Mouse (Mus musculus) cerebral cortex, adult 2 months (tissue): ENCODE results near the gene Rsph10b.

ENCODE experiments used
- WGBS: fragments of 180-500 bp; shearing (Covaris S2); methylation state at CpG from one replicate; pipeline ENCODE4 v1.1.7; 2018; 5-methylcytosine and 5-hydroxymethylcytosine counted together

Rsph10b gene

DNA sequence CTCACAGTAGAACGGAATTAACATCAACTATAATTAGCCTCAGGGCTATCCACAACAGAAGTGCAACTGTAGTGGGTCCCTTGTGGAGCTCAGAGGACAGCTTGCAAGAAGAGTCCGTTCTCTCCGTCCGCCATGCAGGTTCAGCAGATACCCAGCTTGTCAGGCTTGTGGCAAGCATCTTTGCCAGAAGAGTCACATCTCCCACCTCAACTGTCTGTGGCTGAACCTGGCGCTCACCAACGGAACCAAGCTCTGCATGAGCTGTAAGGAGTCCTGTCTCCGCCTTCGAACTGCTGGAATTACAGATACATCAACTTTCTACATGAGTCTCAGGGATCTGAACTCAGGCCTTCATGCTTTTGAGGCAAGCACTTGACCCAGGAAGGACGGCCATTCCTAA, 3.3 kb downstream of the Rsph10b start:
- WGBS, result 82% methylated on average over 9 of the region's 9 CpGs

DNA sequence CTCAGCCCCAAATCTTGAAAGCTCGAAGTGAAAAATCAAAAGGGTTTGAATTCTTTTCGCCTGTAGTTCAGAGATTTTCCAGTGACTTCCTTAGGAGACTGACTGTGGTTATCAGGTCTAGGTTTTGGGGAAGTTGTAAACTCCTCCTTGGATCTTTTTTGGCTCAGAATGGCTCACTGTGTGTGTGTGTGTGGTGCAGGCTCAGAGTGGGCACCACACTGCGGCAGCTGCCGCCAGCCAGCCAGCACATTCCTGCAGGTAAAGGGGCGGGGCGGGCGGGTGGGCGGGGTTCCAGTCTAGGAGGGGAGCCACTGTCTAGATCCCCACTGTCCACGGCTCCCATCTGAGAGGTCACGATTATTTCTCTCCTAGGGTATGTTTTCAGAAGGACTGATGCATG, 8.8 kb downstream of the Rsph10b start:
- whole genome bisulfite sequencing, result 19% methylated on average over 10 of the region's 10 CpGs

DNA sequence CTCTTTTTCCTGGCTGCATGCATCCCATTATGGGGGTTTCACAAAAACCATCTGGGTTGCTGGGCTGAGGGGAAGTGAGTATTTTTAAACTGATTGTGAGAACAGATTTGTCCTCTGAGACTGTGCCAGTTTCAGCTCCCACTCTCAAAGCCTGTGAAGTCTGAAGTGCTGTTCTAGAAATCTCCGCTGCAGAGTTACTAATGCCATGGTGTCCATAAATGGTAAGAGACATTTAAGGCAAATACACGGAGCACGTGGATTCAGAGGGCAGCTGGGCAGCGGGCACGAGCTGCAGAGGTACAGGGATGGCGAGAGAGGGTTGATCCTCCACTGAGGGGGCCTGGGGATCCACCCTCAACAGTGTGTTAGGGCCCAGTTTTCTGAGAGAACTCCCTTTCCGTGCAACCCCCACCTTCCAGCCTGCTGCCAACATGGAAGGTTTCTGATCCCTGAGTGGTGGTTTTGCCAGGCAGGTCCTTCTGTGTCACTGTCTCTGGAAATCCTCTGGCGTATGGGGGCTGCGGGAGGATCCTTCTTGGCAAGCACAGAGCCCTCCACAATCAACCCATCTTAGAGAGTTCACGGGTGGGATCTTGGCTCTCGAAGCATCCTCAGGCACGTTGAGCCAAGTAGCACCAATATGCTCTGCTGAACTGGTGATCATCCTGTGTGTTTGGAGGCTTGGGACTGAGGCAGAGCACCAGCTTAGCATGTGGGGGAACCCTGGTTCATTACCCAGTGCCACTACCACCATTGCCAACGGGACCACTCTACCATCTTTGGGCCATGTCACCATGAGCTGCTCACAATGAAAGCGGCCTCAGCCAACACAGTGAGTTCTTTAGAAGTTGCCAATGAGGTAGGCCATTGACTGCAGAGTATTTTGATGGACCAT, 10.6 kb downstream of the Rsph10b start:
- WGBS, result 45% methylated on average over 14 of the region's 14 CpGs

DNA sequence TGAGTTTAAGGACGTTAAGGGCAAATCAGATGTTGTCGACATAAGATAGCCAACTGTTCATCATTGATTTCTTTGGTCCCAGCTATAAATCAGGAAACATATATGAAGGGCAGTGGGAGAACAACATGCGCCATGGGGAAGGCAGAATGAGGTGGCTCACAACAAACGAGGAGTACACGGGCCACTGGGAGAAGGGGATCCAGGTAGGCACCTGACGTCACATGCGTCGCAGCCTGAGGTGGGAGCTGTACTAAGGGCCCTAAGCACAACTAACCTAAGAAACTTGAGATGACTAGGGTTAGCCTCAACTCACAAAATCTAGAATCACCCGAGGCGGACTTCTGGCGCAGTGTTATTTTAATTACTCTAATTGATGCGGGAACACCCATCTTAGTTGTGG, 15.5 kb downstream of the Rsph10b start:
- WGBS, result 92% methylated on average over 12 of the region's 12 CpGs

DNA sequence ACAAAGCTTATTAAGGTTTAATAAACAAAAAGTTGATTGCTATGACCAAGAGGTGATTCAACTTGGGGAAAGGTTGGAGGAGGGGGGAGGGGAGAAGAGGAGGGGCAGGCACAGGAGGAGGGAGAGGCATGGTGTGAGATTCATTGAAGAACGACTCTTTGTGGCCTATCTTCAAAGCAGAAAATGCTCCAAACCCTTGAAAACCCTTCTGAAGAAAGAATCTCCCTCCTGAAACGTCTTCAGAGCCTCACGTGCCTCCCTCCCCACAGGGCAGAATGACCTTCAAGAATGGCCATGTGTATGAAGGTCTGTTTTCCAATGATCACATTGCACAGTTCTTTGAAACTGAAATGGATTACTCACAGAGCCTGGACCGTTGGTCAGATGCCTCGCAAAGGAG, 17.2 kb downstream of the Rsph10b start:
- 56% methylated on average over 5 of the region's 5 CpGs for WGBS

DNA sequence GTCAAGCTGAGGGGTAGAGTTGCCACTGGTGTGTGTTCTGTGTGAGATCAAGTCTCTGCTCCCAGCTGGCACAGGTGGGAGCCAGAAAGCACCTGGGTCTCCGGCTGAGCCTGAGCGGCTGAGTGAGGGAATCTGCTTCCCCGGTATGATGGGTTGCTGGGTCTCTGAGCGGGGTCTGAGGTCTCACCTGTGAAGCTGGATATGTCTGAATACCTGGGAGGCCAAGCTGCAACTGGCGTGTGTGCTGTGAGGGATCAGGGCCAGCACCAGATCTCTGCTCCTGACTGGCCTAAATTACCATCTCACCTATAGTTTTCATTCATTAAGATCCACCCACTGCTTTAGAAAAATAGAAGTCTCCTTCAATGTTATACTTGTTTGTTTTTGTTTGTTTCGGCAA, 24.3 kb downstream of the Rsph10b start:
- 92% methylated on average over 6 of the region's 6 CpGs for WGBS

DNA sequence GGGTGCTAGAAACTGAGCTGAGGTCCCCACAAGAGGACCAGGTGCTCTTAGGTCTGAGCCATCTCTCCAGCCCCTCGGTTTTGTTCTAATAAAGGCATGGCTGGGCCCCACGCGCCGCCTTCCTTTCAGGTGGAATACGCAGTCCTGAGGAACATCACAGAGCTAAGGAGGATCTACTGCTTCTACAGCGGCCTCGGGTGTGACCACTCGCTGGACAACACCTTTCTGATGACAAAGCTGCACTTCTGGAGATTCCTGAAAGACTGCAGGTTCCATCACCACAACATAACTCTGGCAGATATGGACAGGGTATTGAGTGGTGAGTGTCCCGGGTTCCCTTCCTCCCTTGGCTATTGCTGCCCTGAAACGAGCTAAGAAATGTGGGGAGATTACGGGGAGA, 26.7 kb downstream of the Rsph10b start:
- 92% methylated on average over 11 of the region's 11 CpGs for WGBS

DNA sequence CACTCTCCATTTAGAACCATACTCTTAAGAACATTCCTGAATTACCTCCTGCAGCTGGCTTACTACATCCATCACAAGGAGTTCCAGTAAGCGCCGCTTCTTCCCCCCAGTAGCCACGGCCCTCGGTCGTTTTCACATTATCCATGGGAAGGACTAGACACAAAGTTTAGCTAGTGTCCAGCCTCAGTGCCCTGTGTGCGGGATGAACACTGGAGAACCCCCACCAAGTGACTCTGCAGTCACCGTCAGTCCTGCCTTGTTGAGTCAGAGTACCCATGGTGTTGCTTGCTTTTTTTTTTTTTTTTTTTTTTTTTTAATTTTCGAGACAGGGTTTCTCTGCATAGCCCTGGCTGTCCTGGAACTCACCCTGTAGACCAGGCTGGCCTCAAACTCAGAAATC, 28.3 kb downstream of the Rsph10b start:
- 86% methylated on average over 8 of the region's 8 CpGs for WGBS

DNA sequence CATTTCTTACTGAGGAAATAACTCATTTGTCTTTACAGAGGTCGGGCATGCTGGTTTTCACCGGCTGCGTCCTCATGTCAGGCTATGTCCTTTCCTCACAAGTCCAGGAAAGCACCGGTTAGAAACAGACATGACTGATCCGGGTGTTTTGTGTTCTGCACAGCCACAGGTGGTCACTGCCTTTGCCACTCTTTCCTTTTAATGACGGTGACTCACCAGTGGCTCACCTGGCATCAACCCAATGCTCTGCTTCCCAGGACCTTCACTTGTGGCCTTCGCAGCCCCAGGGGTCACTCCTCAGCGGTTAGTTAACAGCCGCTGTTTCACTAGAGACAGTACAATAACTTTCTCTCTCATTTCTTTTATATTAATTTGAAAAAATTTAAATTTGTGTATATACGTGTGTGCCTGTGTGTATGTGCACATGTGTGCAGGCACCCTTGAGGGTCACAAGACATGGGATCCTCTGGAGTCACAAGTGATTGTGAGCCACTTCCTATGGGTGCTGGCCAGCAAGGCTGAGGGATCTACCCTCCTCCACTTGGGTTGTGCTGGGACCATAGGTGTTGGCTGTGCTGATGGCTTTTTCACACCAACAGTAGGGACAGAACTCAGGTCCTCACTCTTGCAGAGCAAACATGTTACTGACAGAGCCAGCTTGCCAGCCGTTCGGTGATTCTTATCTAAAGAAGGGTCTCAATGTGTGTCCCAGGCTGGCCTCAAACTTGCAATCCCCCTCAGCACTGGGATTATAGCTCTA, 32.9 kb downstream of the Rsph10b start:
- 81% methylated on average over 12 of the region's 12 CpGs for WGBS

DNA sequence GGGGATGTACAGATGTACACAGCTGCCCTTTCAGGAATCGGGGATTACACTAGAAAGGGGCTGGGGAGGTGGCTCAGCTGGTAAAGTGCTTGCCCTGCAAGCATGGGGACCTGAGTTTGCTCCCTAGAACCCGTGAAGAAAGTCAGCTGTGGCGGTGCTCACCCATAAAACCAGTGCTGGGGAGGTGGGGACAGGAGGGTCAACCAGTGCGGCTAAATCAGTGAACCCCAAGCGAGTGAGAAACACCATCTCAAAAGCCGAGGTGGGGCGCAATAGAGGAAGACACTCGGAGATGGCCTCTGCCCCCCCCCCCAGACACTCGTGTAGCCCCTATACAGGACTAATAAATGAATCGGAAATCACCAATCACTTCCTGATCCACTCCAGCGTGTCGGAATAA, 33.8 kb downstream of the Rsph10b start:
- 90% methylated on average over 12 of the region's 12 CpGs for WGBS

DNA sequence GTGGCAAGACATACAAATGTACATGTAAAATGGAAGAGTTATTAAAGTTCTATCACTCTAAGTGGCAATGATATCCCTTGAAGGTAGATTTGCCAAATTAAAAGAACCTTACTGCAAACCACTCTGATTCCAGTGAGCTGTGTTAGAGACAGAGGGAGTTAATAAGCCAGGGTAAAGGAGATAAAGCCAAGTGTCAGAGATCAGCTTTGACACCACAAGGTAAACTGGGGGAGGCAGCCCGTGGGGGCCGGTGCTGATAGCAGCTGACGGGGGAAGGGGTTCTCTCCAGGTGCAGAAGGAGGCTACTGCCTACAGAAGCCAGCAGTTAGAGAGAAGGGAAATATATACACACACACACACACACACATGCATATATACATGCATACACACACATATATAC, 39.8 kb downstream of the Rsph10b start:
- 75% methylated on average over 3 of the region's 3 CpGs for WGBS

DNA sequence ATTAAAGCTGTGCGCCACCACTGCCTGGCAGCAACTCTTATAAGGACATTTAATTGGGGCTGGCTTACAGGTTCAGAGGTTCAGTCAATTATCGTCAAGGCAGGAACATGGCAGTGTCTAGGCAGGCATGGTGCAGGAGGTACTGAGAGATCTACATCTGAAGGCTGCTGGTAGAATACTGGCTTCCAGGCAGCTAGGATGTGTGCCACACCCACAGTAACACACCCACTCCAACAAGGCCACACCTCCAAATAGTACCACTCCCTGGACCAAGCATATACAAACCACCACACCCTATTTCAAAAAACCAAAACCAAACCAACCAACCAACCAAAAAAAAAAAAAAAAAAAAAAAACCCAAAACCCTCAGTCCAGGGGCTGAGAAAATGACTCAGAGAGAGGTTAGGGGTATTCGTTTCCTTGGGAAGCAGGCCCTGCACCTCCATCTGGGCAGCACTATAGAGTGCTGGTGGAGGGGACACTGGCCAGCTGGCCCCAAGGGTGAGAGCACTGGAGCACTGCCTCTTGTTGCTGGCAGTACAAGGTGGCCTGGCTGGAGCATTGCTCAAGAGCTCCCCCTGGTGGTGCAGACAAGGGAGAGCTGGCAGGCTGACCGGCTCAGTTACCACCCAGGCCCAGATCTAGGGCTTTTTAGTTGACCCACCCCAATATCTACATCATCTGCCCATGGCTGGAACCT, 42.2 kb downstream of the Rsph10b start:
- WGBS, result 48% methylated on average over 4 of the region's 4 CpGs

DNA sequence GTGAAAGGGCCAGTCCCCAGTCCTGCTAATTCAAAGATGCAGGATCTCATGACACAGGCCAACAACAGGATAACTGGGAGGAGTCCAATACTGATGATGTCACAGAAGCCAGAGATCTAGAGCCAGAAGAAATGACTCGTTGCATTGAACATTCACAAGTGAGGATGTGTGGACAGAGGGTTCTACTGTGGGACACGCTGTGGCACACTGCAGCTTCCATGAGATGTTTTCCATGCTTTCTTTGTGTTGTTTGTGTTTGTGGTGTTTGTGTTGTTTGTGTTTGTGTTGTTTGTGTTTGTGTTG, 42.7 kb downstream of the Rsph10b start:
- 31% methylated on average over 2 of the region's 2 CpGs for WGBS

DNA sequence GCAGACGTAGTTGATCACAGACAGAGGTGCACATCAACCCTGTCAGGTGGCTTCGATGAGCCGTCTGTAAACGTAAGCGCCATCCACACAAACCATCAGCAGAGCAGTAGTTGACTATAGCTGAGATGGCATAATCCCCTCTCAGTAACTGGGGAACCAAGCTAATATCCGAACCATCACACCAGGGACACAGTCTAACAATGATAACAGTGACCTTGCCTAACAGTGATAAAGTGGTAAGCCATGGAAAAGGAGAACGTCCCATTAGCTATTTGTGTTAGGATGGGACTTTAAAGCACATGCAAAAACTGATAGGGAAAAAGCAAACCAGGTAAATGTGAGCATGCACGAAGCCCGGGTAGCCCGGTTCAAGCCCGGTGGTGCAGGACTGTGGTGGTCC, 43.4 kb downstream of the Rsph10b start:
- 93% methylated on average over 11 of the region's 11 CpGs for WGBS

DNA sequence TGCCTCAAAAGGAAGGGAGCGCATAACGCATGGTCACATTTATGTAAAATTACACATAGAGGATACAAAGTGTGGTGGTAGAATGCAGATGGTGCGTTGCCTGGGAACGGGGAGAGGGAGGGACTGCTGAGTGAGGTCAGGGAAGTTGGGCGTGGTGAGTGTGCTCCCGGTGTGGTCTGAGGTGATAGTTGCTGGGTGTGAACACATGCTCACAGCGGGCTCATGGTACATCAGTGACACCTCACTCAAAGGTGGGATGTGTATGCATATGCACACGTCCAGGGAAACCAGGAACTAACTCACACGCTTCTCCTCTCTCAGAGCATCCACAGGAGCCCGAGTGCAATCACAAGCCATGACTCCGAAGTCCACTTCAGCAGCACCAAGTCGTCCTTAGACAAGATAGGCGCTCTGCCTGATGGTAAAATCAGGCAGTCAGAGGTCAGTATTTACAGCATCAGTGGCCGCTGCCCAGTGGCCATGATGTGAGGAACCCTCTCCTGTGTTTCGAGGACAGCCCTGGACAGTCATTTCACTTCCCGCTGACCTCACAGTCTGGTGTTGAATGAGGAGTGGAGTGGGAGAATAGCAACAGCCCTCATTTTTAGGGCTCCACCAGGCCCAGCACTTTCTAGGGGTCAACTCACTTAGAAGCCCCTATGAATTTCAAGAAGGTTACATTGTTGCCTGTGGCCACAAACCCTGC, 44.0 kb downstream of the Rsph10b start:
- 71% methylated on average over 16 of the region's 16 CpGs for WGBS

DNA sequence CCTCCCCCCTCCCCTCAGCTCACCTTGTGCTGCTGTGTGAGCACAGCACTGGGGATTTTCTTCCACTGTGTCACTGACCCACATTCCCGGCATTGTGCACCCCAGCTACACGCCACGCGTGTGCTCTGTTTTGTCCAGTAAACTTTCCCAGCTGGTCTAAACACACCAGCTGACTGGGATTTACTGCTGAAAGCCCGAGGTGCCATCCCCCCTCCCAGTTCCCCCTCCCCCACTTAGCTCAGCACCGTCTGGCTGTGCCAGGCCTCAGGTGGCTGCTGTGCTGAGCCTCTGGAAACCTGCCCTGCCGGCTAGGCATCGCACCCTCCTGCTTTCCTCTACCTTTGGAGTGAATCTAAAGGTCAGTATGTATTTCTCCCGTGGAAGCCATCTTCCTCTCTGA, 48.0 kb downstream of the Rsph10b start:
- 32% methylated on average over 9 of the region's 9 CpGs for WGBS

DNA sequence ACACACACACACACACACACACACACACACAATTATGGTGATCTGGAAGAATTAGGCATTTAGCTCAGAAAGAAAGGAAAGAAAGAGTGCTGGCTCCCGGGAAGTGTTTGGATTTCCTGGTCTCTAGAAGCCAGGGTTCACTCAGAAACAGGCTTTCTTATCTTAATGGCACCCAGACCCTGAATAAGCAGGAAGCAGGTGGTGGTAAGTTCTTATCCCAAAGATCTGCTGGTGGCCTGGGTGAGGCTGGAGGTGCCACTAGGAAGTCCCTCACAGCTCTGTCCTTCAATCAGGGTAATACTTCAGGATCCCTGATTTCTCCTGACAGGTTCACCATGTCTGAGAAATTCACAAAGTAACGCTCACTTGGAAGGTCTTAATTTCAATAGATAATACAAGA, 49.5 kb downstream of the Rsph10b start:
- WGBS, result 76% methylated on average over 2 of the region's 2 CpGs

DNA sequence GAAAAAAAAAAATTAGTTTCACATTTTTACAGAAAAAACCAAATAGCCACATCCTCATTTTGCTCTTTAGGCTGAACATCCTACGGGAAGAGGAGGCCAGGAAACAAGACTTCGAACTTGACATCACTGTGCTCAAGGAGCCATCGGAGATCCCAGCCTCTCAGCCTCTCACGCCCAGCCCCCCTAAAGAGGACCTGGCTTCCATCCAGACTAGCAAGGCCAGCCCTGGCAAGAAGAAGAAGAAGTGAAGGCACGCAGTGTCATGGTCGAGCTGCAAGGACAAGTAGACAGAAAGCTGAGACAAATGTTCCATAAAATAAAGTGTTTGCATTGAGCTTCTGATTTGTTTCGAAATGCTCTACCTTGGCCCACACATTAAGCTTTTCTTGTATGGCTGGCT, 52.5 kb downstream of the Rsph10b start:
- 76% methylated on average over 7 of the region's 7 CpGs for WGBS

DNA sequence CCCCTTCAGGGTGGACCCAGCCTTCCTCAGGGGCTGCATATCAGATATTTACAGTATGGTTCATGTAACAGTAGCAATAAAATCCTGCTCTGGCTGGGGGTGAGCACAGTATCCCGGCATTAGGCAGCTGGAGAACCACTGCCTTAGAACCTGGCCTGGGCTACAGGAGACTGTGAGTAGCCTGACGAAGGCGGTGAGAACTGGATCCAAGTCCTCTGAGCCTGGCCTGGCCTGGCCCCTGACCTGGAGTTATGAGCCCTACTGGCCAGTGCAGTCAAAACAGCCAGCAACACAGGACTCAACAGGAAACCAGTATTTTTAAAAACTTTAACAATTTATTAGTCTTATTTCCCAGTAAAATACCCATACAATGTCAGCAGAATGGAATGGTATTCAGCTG, 54.8 kb downstream of the Rsph10b start:
- 95% methylated on average over 3 of the region's 3 CpGs for WGBS

DNA sequence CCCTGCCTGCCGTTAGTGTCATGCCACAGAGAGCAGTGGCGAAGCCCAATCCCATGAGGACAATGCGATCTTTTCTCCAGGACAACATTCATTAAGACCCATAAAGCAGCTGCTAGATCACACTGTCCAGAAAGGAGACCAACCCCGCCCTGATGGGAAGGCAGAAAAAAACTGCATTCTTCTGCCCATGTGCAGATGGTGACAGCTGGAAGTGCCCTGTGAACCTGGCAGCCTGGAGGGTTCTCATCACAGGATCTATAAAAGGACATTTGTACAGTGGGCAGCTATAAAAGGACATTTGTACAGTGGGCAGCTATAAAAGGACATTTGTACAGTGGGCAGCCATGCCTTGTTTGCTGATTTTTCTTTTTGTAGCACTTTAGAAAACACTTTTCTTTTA, 56.2 kb downstream of the Rsph10b start:
- 78% methylated on average over 4 of the region's 4 CpGs for WGBS

DNA sequence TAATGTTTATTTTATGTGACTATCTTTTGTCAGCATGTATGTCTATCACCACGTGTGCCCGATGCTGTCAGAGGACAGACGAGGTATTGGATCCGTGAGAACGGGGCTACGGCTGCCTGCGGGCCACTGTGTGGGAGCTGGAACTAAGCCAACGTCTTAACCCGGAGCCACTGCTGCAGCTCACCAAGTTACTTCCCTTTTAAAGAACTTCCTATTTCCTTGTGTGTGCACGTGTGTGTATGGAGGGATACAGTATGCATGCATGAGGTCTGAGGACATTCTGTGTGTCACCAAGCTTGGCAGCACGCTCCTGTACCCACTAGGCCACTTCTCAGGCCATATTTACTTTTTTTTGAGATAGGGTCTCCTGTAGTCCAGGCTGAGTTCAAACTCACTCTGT, 57.3 kb downstream of the Rsph10b start:
- 75% methylated on average over 11 of the region's 11 CpGs for WGBS

DNA sequence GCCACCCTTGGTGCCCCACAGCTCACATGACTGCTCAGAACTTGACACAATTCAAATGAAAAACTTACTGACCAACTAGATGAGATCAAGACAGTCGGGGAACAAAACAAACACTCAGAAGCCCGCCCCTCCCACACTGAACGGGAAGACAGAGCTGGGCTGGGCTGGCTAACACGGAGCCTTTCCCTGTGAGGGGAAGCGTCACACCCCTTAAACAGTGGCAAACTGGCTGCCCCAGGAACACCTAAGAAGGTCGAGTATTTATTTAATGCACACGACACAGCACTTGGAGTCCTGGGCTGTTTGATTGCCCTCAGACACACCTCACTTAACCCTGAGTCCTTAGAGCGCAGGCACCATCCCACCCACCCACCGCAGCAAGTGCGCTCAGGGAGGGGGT, 59.8 kb downstream of the Rsph10b start:
- WGBS, result 75% methylated on average over 10 of the region's 10 CpGs
